Mouse (Mus musculus) embryonic facial prominence, embryonic 11.5 days (tissue): ENCODE results near the gene Dpy30. TPM values are rescaled to one million over a fixed set of nuclear protein-coding genes. Genes with fewer than 3 reads are reported as not detected.
A peak's percentile ranks its signal among the peaks of the same experiment; 100 is the strongest.
"Not testable (repeated sequence)": the region's sequence is repeated elsewhere in the genome, so short reads cannot be mapped to it uniquely, and the experiment has no call there.

ENCODE experiments used
- ATAC-seq: fragments of 200-750 bp; cut with Nextera tagmentation; replicated peaks from 2 replicates; pipeline ENCODE4 v1.8.0; 2017; ENCODE audit warnings: low read depth; ENCODE audit not compliant: insufficient number of reproducible peaks, low FRiP score, low TSS enrichment
- DNase-seq: peaks from one replicate; pipeline ENCODE4 v3.0.0-alpha.2; 2015; ENCODE audit warnings: low spot score
- H3K27ac ChIP-seq: fragments of 300-500 bp; sonication (generic); replicated peaks from 2 replicates; pipeline ENCODE4 v1.5.1; 2014; ENCODE audit warnings: mild to moderate bottlenecking, low read depth, low read length, control low read depth
- H3K27me3 ChIP-seq: fragments of 300-500 bp; sonication (generic); 2 replicates; pipeline ENCODE4 v1.6.1; 2014; ENCODE audit warnings: mild to moderate bottlenecking, low read length, moderate library complexity, mixed read lengths; ENCODE audit not compliant: control insufficient read depth, insufficient read depth
- H3K36me3 ChIP-seq: fragments of 300-500 bp; sonication (generic); replicated peaks from 2 replicates; pipeline ENCODE4 v1.6.1; 2014; ENCODE audit warnings: low read depth, mild to moderate bottlenecking, low read length, moderate library complexity, mixed read lengths; ENCODE audit not compliant: control insufficient read depth, insufficient read depth
- H3K4me1 ChIP-seq: fragments of 300-500 bp; sonication (generic); 2 replicates; pipeline ENCODE4 v1.6.1; 2014; ENCODE audit warnings: low read length, mixed read lengths; ENCODE audit not compliant: control insufficient read depth, insufficient read depth
- H3K4me2 ChIP-seq: fragments of 300-500 bp; sonication (generic); 2 replicates; pipeline ENCODE4 v1.6.1; 2014; ENCODE audit warnings: low read depth, mild to moderate bottlenecking, control low read depth, low read length, moderate library complexity
- H3K4me3 ChIP-seq: fragments of 300-500 bp; sonication (generic); 2 replicates; pipeline ENCODE4 v1.5.1; 2014; ENCODE audit warnings: low read depth, low read length, control low read depth
- H3K9ac ChIP-seq: fragments of 300-500 bp; sonication (generic); replicated peaks from 2 replicates; pipeline ENCODE4 v1.6.1; 2014; ENCODE audit warnings: mild to moderate bottlenecking, control low read depth, low read length
- H3K9me3 ChIP-seq: fragments of 300-500 bp; sonication (generic); replicated peaks from 2 replicates; pipeline ENCODE4 v1.6.1; 2016; ENCODE audit warnings: mild to moderate bottlenecking, low read length, inconsistent platforms, mixed read lengths; ENCODE audit not compliant: control insufficient read depth
- WGBS: fragments of 180-500 bp; shearing (Covaris S2); extraction: QIAGEN DNeasy Blood & Tissue Kit; methylation state at CpG from one replicate; pipeline ENCODE4 v1.1.7; 2014; 5-methylcytosine and 5-hydroxymethylcytosine counted together
- polyA plus RNA-seq: library from polyadenylated mRNA; unstranded; fragments of >200 nt; fragmentation: Nextera tagmentation; extraction: Ambion mirVana; gene quantifications from 2 replicates; pipeline ENCODE4 v1.2.1, GENCODE M21; 2014

Dpy30 gene
- 276 and 302 TPM in 2 replicates for polyA plus RNA-seq

- WGBS, result 71% methylated on average over 2 of the region's 2 CpGs
- Histone ChIP-seq H3K4me1 (no peaks in the 10 kb centered on the region), H3K36me3 (no peaks in the 10 kb centered on the region), H3K9me3 (no peaks in the 10 kb centered on the region), H3K9ac (no peak within 1 kb of the TSS), H3K4me2 (no peak within 1 kb of the TSS), H3K27me3 (no peaks in the 10 kb centered on the region), H3K27ac (no peak within 1 kb of the TSS), H3K4me3 (no peak within 1 kb of the TSS)
- DNase-seq (no peak), ATAC-seq (no peak)
Observed at GRCm38 (mm10) chr17:74323844-74324243, at the start of gene Dpy30. Gene Dpy30 (minus strand): TSS chr17:74323944.

- DNase-seq, result no peak
- Histone ChIP-seq H3K4me3 (no peak overlapping the region), H3K9ac (no peak overlapping the region), H3K4me1 (no peaks in the 10 kb centered on the region), H3K9me3 (no peaks in the 10 kb centered on the region), H3K27me3 (no peaks in the 10 kb centered on the region), H3K27ac (no peak overlapping the region), H3K4me2 (no peak overlapping the region), H3K36me3 (peaks cover 8% of the 10 kb centered on the region)
- 95% methylated on average over 1 of the region's 1 CpGs for WGBS
- no peak for ATAC-seq
Observed at GRCm38 (mm10) chr17:74363592-74363991, 39.8 kb upstream of the Dpy30 start.

GRCm38 (mm10) chr17:74341151-74341550 lies 17.4 kb upstream of the Dpy30 start:
- Histone ChIP-seq H3K4me3 (0 out of 2 replicates have a peak overlapping the region, but pooled peaks have one; percentile 2), H3K4me2 (no peak overlapping the region), H3K36me3 (no peaks in the 10 kb centered on the region), H3K9ac (no peak overlapping the region), H3K27ac (no peak overlapping the region), H3K4me1 (no peaks in the 10 kb centered on the region), H3K9me3 (no peaks in the 10 kb centered on the region), H3K27me3 (no peaks in the 10 kb centered on the region)
- DNase-seq (no peak), ATAC-seq (no peak)
- 61% methylated on average over 5 of the region's 5 CpGs for WGBS

- under 1% methylated on average over 51 of the region's 90 CpGs for WGBS
- Histone ChIP-seq H3K4me2 (peak within 1 kb of the TSS; percentile 75), H3K9me3 (no peaks in the 10 kb centered on the region), H3K4me3 (peak within 1 kb of the TSS; percentile 98), H3K27me3 (no peaks in the 10 kb centered on the region), H3K4me1 (no peaks in the 10 kb centered on the region), H3K9ac (peak within 1 kb of the TSS; percentile 97), H3K27ac (peak within 1 kb of the TSS; percentile 93), H3K36me3 (no peaks in the 10 kb centered on the region)
- DNase-seq (peak; percentile 69), ATAC-seq (peak; percentile 73)
Observed at GRCm38 (mm10) chr17:74338937-74339804, 15.4 kb upstream of the Dpy30 start, which contains the start of gene Spast. Gene Spast (plus strand): TSS chr17:74338987.

- H3K27me3 ChIP-seq, result no peaks in the 10 kb centered on the region
- no peaks in the 10 kb centered on the region for H3K4me1 ChIP-seq
- H3K9me3 ChIP-seq, result no peaks in the 10 kb centered on the region
- under 1% methylated on average over 42 of the region's 50 CpGs for WGBS
- ATAC-seq, result peak; percentile 93
- peak overlapping the region; percentile 97 for H3K9ac ChIP-seq
- H3K4me3 ChIP-seq, result peak overlapping the region; percentile 98
- peak overlapping the region; percentile 93 for H3K27ac ChIP-seq
- peak overlapping the region; percentile 75 for H3K4me2 ChIP-seq
- H3K36me3 ChIP-seq, result no peaks in the 10 kb centered on the region
- peak; percentile 97 for DNase-seq
Observed at GRCm38 (mm10) chr17:74338225-74338931, 14.6 kb upstream of the Dpy30 start.

GRCm38 (mm10) chr17:74331049-74331676 lies 7.4 kb upstream of the Dpy30 start:
- Histone ChIP-seq H3K4me1 (no peaks in the 10 kb centered on the region), H3K27me3 (no peaks in the 10 kb centered on the region), H3K9me3 (no peaks in the 10 kb centered on the region), H3K9ac (no peak overlapping the region), H3K4me2 (no peak overlapping the region), H3K4me3 (no peak overlapping the region), H3K36me3 (no peaks in the 10 kb centered on the region), H3K27ac (no peak overlapping the region)
- WGBS, result 77% methylated on average over 9 of the region's 9 CpGs
- ATAC-seq (no peak), DNase-seq (no peak)

- H3K36me3 ChIP-seq, ATAC-seq, H3K9ac ChIP-seq, H3K4me2 ChIP-seq, H3K4me3 ChIP-seq, H3K27ac ChIP-seq, H3K4me1 ChIP-seq, H3K9me3 ChIP-seq, H3K27me3 ChIP-seq: not testable (repeated sequence)
- WGBS, result 39% methylated on average over 2 of the region's 2 CpGs
- peak; percentile 70 for DNase-seq
Observed at GRCm38 (mm10) chr17:74328146-74328545, 4.4 kb upstream of the Dpy30 start.
